Mouse (Mus musculus): ENCODE results near the gene Fam83d.

- no peak for TF ChIP-seq CTCF (IDR thresholded peaks at IDR 0.05; ENCODE audit: low read depth, low read length)
- no peak for TF ChIP-seq TAL1 (conservative IDR thresholded peaks at IDR 0.05; ENCODE audit: low read depth, low read length)
- no peak for TF ChIP-seq GATA1 (IDR thresholded peaks at IDR 0.05; ENCODE audit: borderline replicate concordance, low read length)
Observed at GRCm38 (mm10) chr2:158718816-158719549, 48.9 kb upstream of the Fam83d start.

Data from G1E (cell line).